Comparison of ENCODE assay signal across 9 mouse cellular contexts in the genomic region with DNA sequence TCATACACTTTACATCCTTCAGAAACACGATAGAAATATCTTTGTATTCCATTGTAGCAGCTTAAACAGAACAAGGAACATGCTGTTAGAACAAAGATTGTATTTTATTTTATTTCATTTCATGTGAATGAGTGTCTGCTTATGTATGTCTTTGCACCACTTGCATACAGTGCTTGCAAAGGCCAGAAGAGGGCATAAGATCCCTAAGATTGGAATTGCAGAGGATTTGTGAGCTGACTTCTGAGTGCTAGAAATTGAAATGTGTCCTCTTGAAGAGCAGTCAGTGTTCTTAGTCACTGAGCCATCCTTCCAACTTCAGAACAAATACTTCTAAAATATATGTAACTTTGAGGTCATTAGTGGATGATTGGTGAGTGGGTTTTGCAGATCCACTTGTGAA. TPM values are rescaled to one million over a fixed set of nuclear protein-coding genes. Genes with fewer than 3 reads are reported as not detected.
DNase-seq lines count a peak whose midpoint lies in the region; ATAC-seq and TF ChIP-seq lines count a peak whose summit lies in the region.
"Had no signal": no experiment of that assay in that cellular context is flagged by ENCODE, and none has a peak within 500 bp of the region (broad histone marks: within the 10 kb centered on the region; RNA-seq: fewer than 3 reads in every experiment).

No protein-coding gene starts in this region.

- H3K4me2 ChIP-seq in hindbrain, postnatal 0 days (ENCODE audit: low read depth, low read length): no peak overlapping the region
- H3K4me2 ChIP-seq: heart, embryonic 13.5 days had no signal

- no peaks in the 10 kb centered on the region for H3K9me3 ChIP-seq in hindbrain, postnatal 0 days (ENCODE audit: low read length)
- no peaks in the 10 kb centered on the region for H3K9me3 ChIP-seq in hindbrain, embryonic 10.5 days
- H3K9me3 ChIP-seq: heart, embryonic 13.5 days had no signal

- peak; percentile 30 for DNase-seq in hindbrain, postnatal 0 days (ENCODE audit: low spot score)
- no peak for DNase-seq in hindbrain, embryonic 10.5 days (ENCODE audit: low spot score)
- peak; percentile 10 for DNase-seq in urinary bladder, postnatal 14 days (ENCODE audit: low spot score)
- no peak for DNase-seq in urinary bladder, postnatal 4 days (ENCODE audit: low spot score in 2 of 2)
- DNase-seq in embryo, embryonic 10.5 days (ENCODE audit: low spot score): peak; percentile 40
- DNase-seq in right cerebral cortex, postnatal 14 days: no peak
- DNase-seq in adrenal gland, postnatal 4 days (ENCODE audit: low spot score in 2 of 2): no peak

- TF ChIP-seq CTCF in hindbrain, postnatal 0 days (IDR thresholded peaks at IDR 0.05; ENCODE audit: low read depth): peak; percentile 63

- ATAC-seq in hindbrain, postnatal 0 days: no peak

- WGBS in hindbrain, postnatal 0 days: 63% methylated on average over 1 of the region's 1 CpGs
- WGBS in hindbrain, embryonic 10.5 days: 70% methylated on average over 1 of the region's 1 CpGs

- H3K9ac ChIP-seq in hindbrain, postnatal 0 days (replicated peaks; ENCODE audit: low read length): no peak overlapping the region
- H3K9ac ChIP-seq: heart, embryonic 13.5 days had no signal

- H3K27me3 ChIP-seq in hindbrain, postnatal 0 days (ENCODE audit: insufficient read depth, low read length): no peaks in the 10 kb centered on the region
- no peaks in the 10 kb centered on the region for H3K27me3 ChIP-seq in hindbrain, embryonic 10.5 days (ENCODE audit: insufficient read depth, poor library complexity, severe bottlenecking)
- H3K27me3 ChIP-seq: heart, embryonic 13.5 days had no signal

- no peak overlapping the region for H3K4me3 ChIP-seq in hindbrain, postnatal 0 days (ENCODE audit: low read length)
- no peak overlapping the region for H3K4me3 ChIP-seq in hindbrain, embryonic 10.5 days
- H3K4me3 ChIP-seq: heart, embryonic 13.5 days had no signal

- no peaks in the 10 kb centered on the region for H3K36me3 ChIP-seq in hindbrain, postnatal 0 days (ENCODE audit: insufficient read depth, low read length)
- H3K36me3 ChIP-seq in hindbrain, embryonic 10.5 days: no peaks in the 10 kb centered on the region

- H3K27ac ChIP-seq in hindbrain, postnatal 0 days: no peak overlapping the region
- H3K27ac ChIP-seq in hindbrain, embryonic 10.5 days: no peak overlapping the region
- H3K27ac ChIP-seq: heart, embryonic 13.5 days; macrophage had no signal

- no peaks in the 10 kb centered on the region for H3K4me1 ChIP-seq in hindbrain, postnatal 0 days (ENCODE audit: insufficient read depth, low read length)
- no peaks in the 10 kb centered on the region for H3K4me1 ChIP-seq in hindbrain, embryonic 10.5 days (replicated peaks)

RNA-seq across cellular contexts. Expression of gene Cab39l, which starts 27.0 kb away (rescaled TPM):
- 16.9 and 22.1 TPM in 2 replicates for total RNA-seq in hindbrain, postnatal 0 days (2014; rRNA removed)
- polyA plus RNA-seq in hindbrain, postnatal 0 days (2015; fragmentation: Nextera tagmentation; extraction: Ambion mirVana): 32.4 and 35.2 TPM in 2 replicates
- polyA plus RNA-seq in hindbrain, embryonic 10.5 days (2016; fragmentation: Nextera tagmentation; extraction: Ambion mirVana): 38.3 and 44.3 TPM in 2 replicates
- 10 to 100 TPM; 28.1 to 28.8 TPM for total RNA-seq in adrenal gland, postnatal 4 days (2021)

RNA-seq across cellular contexts. Expression of gene Setdb2, which starts 27.1 kb away (rescaled TPM):
- total RNA-seq in hindbrain, postnatal 0 days (2014; rRNA removed): 4.2 and 6.5 TPM in 2 replicates
- 4.4 and 5.6 TPM in 2 replicates for polyA plus RNA-seq in hindbrain, postnatal 0 days (2015; fragmentation: Nextera tagmentation; extraction: Ambion mirVana)
- 12.1 and 12.6 TPM in 2 replicates for polyA plus RNA-seq in hindbrain, embryonic 10.5 days (2016; fragmentation: Nextera tagmentation; extraction: Ambion mirVana)
- total RNA-seq in adrenal gland, postnatal 4 days (2021): 1 to 10 TPM; 8.8 to 8.9 TPM

Comparison
In these comparisons a context has a peak if more than half of its experiments do, and no peak if none do; other contexts are left out.
1. DNase-seq: peak in hindbrain, postnatal 0 days (single experiment), urinary bladder, postnatal 14 days (single experiment) and embryo, embryonic 10.5 days (single experiment); none in hindbrain, embryonic 10.5 days (single experiment), urinary bladder, postnatal 4 days (0 of 2), right cerebral cortex, postnatal 14 days (single experiment) and adrenal gland, postnatal 4 days (0 of 2).